Mouse (Mus musculus) lung, adult 2 months (tissue): ENCODE results near the gene Umad1. TPM values are rescaled to one million over a fixed set of nuclear protein-coding genes. Genes with fewer than 3 reads are reported as not detected.

ENCODE experiments used
- DNase-seq: peaks from one replicate; pipeline ENCODE4 v3.0.0; 2022
- H3K4me1 ChIP-seq: fragments of 200-500 bp; 2 replicates; pipeline ENCODE4 v1.6.1; 2011; ENCODE audit warnings: low read length; ENCODE audit not compliant: control insufficient read depth, insufficient read depth
- H3K4me3 ChIP-seq: fragments of 200-500 bp; replicated peaks from 2 replicates; pipeline ENCODE3; 2011; ENCODE audit warnings: low read depth, mild to moderate bottlenecking, control low read depth, low read length; ENCODE audit errors: extremely low read depth
- CTCF ChIP-seq: fragments of 200-500 bp; IDR thresholded peaks from 2 replicates; pipeline ENCODE4 v1.5.1; 2011; ENCODE audit warnings: mild to moderate bottlenecking, low read length, control low read depth; ENCODE audit not compliant: insufficient read depth
- POLR2A ChIP-seq: fragments of 200-500 bp; IDR thresholded peaks from 2 replicates; pipeline ENCODE4 v1.6.1; 2011; ENCODE audit warnings: low read depth, mild to moderate bottlenecking, control low read depth, low read length, borderline replicate concordance; ENCODE audit errors: extremely low read depth
- WGBS: fragments of 180-500 bp; shearing (Covaris S2); methylation state at CpG from one replicate; pipeline ENCODE4 v1.1.7; 2018; 5-methylcytosine and 5-hydroxymethylcytosine counted together
- polyA plus RNA-seq: library from polyadenylated mRNA; depleted of rRNA; stranded (reverse); fragments of >200 nt; gene quantifications from 2 replicates; pipeline ENCODE4 v1.2.3, GENCODE M21; 2012

Umad1 gene
- polyA plus RNA-seq, 1 experiment: 8.7 TPM

DNA sequence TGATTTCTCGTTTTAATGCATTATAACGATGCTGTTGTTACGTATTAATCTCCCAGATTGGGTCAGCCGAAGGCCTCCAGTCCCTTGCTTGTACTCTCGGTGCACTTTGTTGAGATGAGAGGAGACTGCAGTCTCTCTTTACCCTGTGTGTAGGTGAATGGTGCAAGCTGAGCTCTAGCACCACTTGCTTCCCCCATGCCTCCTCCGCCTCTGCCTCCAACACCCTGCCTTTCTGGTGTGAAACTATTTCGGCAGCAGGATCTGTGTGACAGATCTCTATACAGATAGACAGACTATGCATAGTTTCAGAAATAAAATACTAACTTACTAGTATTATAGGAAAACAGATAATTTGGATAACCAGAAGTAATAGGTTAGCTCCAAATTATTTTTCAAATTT is 101.7 kb downstream of the Umad1 start:
- 91% methylated on average over 7 of the region's 7 CpGs for WGBS
- H3K4me1 ChIP-seq: no peaks in the 10 kb centered on the region
- TF ChIP-seq POLR2A (no peak), CTCF (no peak)
- H3K4me3 ChIP-seq: no peak overlapping the region
- no peak for DNase-seq

DNA sequence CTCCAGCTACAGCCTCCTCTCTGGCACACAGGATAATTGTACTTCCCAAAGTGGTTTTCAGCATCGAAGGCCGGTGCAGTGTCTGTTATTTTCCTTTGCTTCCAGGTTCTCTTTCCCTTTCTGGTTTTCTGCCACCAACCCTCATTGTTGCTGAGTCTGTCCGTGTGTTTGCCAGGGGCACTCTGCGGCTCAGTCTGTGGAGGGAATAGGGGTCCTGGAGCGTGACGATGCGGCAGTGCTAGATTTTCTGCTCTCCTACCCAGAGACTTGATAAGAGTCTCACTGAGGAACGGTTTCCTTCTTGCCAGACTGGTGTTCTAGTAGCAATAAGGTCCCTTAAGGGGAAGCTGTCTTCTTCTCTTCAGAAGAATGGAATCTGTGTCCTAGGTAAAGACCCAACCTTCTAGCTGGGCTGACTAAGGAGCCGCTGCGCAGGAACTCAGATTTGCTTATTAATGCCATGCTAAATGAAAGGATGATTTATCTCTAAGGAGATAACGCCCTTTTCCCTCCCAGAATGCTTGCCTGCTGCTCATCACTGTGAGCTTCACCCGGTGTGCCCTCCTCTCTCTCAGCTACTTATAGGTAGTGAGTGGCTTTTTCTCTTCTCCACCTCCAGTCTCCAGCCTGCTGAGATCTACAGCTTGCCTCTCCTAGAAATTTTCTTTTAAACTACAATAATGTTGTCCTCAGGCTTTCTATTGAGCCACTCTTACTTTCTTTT is 105.1 kb downstream of the Umad1 start:
- Histone ChIP-seq H3K4me1 (no peaks in the 10 kb centered on the region), H3K4me3 (no peak overlapping the region)
- no peak for DNase-seq
- WGBS: 79% methylated on average over 12 of the region's 12 CpGs
- TF ChIP-seq CTCF: no peak
- no peak for TF ChIP-seq POLR2A

DNA sequence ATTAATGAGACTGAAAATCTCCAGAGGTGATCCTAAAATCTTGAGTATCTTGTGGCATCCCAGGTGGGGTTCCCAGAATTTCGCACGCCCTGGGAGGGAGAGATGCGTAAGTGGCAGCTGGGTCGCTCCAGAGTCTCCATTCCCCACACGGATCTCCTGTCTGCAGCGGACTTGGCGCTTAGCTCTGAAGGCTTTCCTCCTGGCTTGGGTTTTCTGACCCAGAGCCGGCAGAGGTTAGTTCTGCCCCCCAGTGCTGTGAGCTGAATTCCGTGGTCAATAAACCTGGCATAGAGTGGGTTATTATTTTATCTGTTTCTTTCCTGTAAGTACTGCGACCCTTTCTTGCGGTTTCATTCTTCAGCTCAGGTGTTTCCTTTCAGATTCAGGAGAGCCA is 105.7 kb downstream of the Umad1 start:
- no peak for TF ChIP-seq POLR2A
- TF ChIP-seq CTCF: no peak
- DNase-seq: no peak
- 90% methylated on average over 11 of the region's 11 CpGs for WGBS
- no peak overlapping the region for H3K4me3 ChIP-seq
- H3K4me1 ChIP-seq: no peaks in the 10 kb centered on the region

GRCm38 (mm10) chr6:8367675-8368074 is 108.6 kb downstream of the Umad1 start:
- no peak overlapping the region for H3K4me3 ChIP-seq
- H3K4me1 ChIP-seq: no peaks in the 10 kb centered on the region
- no peak for DNase-seq
- TF ChIP-seq CTCF (no peak), POLR2A (no peak)
- WGBS: 95% methylated on average over 4 of the region's 4 CpGs

DNA sequence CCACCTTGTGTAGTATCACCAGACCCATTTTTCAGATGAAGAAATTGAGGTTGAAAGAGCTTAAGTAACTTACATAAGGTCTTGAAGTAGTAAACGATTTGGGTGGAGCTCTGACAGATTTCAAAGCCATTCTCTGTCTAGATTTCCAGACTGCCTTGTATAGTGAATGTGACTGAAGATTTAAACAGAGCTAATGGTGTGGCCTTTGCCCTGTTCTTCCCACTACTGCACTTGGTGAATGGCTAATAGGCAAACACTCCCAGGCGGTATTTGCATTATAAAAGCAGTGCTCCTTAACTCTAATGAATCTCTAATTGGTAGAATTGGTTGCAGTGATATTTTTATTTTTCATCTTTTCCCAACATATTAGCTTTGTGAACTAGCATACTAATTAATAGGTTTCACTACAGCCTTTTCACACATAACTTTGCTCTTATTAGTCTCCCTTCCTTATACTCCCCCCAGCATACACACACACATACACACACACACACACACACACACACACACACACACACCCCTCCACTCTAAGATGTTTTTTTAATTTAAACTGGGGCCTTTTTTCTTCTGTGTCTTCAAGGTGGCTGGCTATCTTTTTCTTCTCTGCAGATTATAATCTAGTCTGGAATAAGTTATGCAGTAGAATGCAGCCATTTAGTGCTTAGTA is 109.2 kb downstream of the Umad1 start:
- Histone ChIP-seq H3K4me3 (no peak overlapping the region), H3K4me1 (no peaks in the 10 kb centered on the region)
- DNase-seq: no peak
- WGBS: 79% methylated on average over 2 of the region's 2 CpGs
- TF ChIP-seq POLR2A (no peak), CTCF (no peak)

DNA sequence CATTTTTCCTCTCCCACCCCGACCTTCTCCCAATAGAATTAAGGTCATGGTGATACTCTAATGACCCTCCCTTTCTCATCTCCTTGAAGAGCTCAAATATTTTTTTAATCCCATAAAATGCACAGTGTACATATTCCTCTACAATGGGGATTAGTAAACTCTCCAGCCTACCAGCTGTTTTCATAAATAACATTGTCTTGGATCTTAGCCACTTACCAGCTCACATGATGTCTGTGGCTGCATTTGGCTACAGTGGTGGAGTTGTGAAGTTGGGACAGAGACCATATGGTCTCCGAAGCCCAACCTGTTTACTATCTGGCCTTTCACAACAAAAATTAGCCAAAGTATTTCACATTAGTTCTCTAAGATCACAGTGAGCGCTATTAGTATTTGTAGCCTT is 111.5 kb downstream of the Umad1 start:
- TF ChIP-seq CTCF: no peak
- TF ChIP-seq POLR2A: no peak
- Histone ChIP-seq H3K4me1 (no peaks in the 10 kb centered on the region), H3K4me3 (no peak overlapping the region)
- DNase-seq: no peak
- WGBS: 71% methylated on average over 3 of the region's 3 CpGs

DNA sequence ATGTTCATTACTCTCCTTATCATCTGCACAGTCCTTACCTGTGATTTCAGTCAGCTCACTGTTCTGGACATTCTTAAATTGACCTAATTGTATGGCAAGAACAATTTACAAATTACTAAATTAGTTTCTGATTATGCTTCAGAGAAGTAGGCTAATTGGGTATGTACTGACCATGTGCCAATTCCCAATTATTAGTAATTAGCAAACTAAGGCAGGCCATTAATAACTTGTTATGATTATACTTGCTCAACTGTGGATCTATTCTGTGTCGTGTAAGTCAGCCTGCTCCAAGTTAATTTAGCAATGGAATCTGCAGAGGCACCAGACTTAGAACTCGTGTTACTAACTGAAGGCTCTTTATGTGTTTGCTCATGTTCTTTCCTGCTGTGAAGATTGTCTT is 114.0 kb downstream of the Umad1 start:
- WGBS: 73% methylated on average over 2 of the region's 2 CpGs
- H3K4me1 ChIP-seq: no peaks in the 10 kb centered on the region
- no peak overlapping the region for H3K4me3 ChIP-seq
- TF ChIP-seq POLR2A: no peak
- no peak for TF ChIP-seq CTCF
- no peak for DNase-seq

DNA sequence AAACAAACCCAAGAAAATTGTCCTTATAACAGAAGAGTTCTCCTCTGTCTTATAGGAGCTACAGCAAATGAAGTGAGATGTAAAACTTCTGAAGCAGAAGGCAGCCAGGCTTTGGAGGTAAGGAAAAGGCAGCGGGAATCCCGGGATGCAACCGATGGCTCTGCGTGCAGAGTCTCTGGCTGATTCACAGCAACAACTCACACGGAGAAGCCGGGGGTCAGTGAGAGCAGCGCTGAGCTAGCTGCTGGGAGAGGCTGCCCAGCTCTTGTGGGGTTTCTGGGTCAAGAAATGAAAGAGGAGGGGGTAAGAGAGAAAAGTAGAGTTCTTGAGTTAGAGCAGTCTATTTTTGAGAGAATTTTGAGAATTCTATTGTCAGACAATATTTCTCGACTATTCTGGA is 114.8 kb downstream of the Umad1 start:
- Histone ChIP-seq H3K4me1 (no peaks in the 10 kb centered on the region), H3K4me3 (no peak overlapping the region)
- no peak for DNase-seq
- 61% methylated on average over 8 of the region's 8 CpGs for WGBS
- no peak for TF ChIP-seq CTCF
- no peak for TF ChIP-seq POLR2A

- 77% methylated on average over 6 of the region's 6 CpGs for WGBS
- Histone ChIP-seq H3K4me3 (no peak overlapping the region), H3K4me1 (no peaks in the 10 kb centered on the region)
- TF ChIP-seq POLR2A (no peak), CTCF (no peak)
- no peak for DNase-seq
Observed at GRCm38 (mm10) chr6:8374290-8374689, 115.2 kb downstream of the Umad1 start.

DNA sequence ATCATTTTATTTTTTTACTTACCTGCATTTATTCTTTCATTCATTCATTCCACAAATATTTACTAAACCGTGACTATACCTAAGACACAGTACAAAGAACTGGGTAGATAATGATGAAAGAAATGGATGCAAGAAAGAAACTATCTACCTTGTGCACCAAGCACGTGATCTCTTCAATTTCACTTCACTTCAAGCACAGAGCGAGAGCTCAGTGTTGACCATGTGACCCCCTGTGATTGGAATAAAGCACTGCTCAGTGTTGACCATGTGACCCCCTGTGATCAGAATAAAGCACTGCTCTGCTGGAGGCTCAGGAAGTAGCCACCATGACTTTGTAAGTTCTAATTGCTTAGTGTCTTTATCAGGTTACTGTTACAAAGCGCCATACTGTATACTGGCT is 115.6 kb downstream of the Umad1 start:
- TF ChIP-seq POLR2A: no peak
- TF ChIP-seq CTCF: no peak
- 92% methylated on average over 4 of the region's 4 CpGs for WGBS
- H3K4me3 ChIP-seq: no peak overlapping the region
- H3K4me1 ChIP-seq: no peaks in the 10 kb centered on the region
- DNase-seq: no peak

DNA sequence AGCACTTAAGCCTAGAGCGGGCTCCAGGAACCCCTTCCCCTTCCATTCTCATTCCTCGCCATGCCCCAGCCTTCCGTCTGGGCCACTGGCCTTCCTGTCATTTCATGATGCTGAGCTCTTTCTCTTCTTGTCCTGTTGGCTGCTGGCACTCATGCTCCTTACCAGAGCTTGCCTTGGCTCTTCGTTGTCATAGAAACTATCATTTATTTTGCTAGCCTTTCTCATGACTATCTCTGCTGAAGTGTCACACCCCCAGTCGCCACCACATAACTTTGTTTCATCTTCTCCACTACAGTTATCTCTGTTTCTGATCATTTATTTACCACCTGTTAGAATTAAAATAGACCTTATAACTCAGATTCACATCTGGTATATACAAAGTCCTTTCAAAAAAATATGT is 117.3 kb downstream of the Umad1 start:
- WGBS: 91% methylated on average over 5 of the region's 5 CpGs
- DNase-seq: no peak
- TF ChIP-seq POLR2A: no peak
- H3K4me3 ChIP-seq: no peak overlapping the region
- H3K4me1 ChIP-seq: no peaks in the 10 kb centered on the region
